Mouse (Mus musculus): ENCODE data around the gene Eid2b. TPM values are rescaled to one million over a fixed set of nuclear protein-coding genes. Genes with fewer than 3 reads are reported as not detected.

Gene Eid2b
- total and polyA plus RNA-seq, 3 experiments: 1.6 to 3.8 (median 3.3) TPM

GRCm38 (mm10) chr7:28268042-28268531, 9.5 kb upstream of the Eid2b start:
- in situ Hi-C loops (cut with MboI; ENCODE audit: low pct_ligation_motif_present, low pct_unique_long_range_greater_than_20kb, low sequenced_read_pairs) (no loop called here), dilution Hi-C loops (cut with MboI; ENCODE audit: extremely low pct_ligation_motif_present, extremely low pct_unique_long_range_greater_than_20kb, low sequenced_read_pairs) (no loop called here)
- H3K27me3 ChIP-seq (replicated peaks): peaks cover 9% of the 10 kb centered on the region
- no peak for DNase-seq (ENCODE audit: extremely low read depth)
- H3K9ac ChIP-seq (ENCODE audit: insufficient read depth, low read depth): no peak overlapping the region
- no peak for TF ChIP-seq MAFK (IDR thresholded peaks at IDR 0.05; ENCODE audit: insufficient replicate concordance, low read length)
- no peak for TF ChIP-seq UBTF (IDR thresholded peaks at IDR 0.05; ENCODE audit: low read depth, low read length)
- no peak for TF ChIP-seq ZC3H11A (IDR thresholded peaks at IDR 0.05; ENCODE audit: low read depth, low read length)
- H3K4me3 ChIP-seq (replicated peaks in 1 of 3; ENCODE audit: low read depth in 2 of 3, low read length in 2 of 3, poor library complexity in 1 of 3): no peak overlapping the region
- no peak overlapping the region for H3K27ac ChIP-seq (ENCODE audit: insufficient read depth, low read depth)
- H3K9me3 ChIP-seq (replicated peaks; ENCODE audit: low read length): peaks cover 18% of the 10 kb centered on the region
- no peaks in the 10 kb centered on the region for H3K36me3 ChIP-seq (replicated peaks in 1 of 2; ENCODE audit: control insufficient read depth in 1 of 2, insufficient read depth in 1 of 2, low read length in 1 of 2)
- H3K79me2 ChIP-seq (replicated peaks; ENCODE audit: control insufficient read depth, extremely low read depth, insufficient read depth, poor library complexity, severe bottlenecking): no peaks in the 10 kb centered on the region
- H3K4me1 ChIP-seq (ENCODE audit: control insufficient read depth in 1 of 2, insufficient read depth in 2 of 2): no peaks in the 10 kb centered on the region
- H3K4me2 ChIP-seq (ENCODE audit: insufficient read depth, low read depth, poor library complexity, severe bottlenecking): no peak overlapping the region

GRCm38 (mm10) chr7:28268576-28268975, 9.0 kb upstream of the Eid2b start:
- Histone ChIP-seq H3K27ac (ENCODE audit: insufficient read depth, low read depth) (no peak overlapping the region), H3K9me3 (replicated peaks; ENCODE audit: low read length) (peaks cover 21% of the 10 kb centered on the region), H3K27me3 (replicated peaks) (peaks cover 12% of the 10 kb centered on the region), H3K4me2 (ENCODE audit: insufficient read depth, low read depth, poor library complexity, severe bottlenecking) (no peak overlapping the region), H3K79me2 (replicated peaks; ENCODE audit: control insufficient read depth, extremely low read depth, insufficient read depth, poor library complexity, severe bottlenecking) (no peaks in the 10 kb centered on the region), H3K4me3 (replicated peaks in 1 of 3; ENCODE audit: low read depth in 2 of 3, low read length in 2 of 3, poor library complexity in 1 of 3) (no peak overlapping the region), H3K4me1 (ENCODE audit: control insufficient read depth in 1 of 2, insufficient read depth in 2 of 2) (no peaks in the 10 kb centered on the region), H3K9ac (ENCODE audit: insufficient read depth, low read depth) (no peak overlapping the region), H3K36me3 (replicated peaks in 1 of 2; ENCODE audit: control insufficient read depth in 1 of 2, insufficient read depth in 1 of 2, low read length in 1 of 2) (no peaks in the 10 kb centered on the region)
- in situ Hi-C loops (cut with MboI; ENCODE audit: low pct_ligation_motif_present, low pct_unique_long_range_greater_than_20kb, low sequenced_read_pairs): no loop called here
- TF ChIP-seq PAX5 (IDR thresholded peaks at IDR 0.05; ENCODE audit: low read length): no peak
- TF ChIP-seq JUN (IDR thresholded peaks at IDR 0.05; ENCODE audit: insufficient read depth, low read depth, low read length): no peak
- TF ChIP-seq MXI1 (IDR thresholded peaks at IDR 0.05; ENCODE audit: low read depth, low read length): no peak
- TF ChIP-seq JUND (conservative IDR thresholded peaks at IDR 0.05; ENCODE audit: low read depth, low read length): no peak
- no peak for TF ChIP-seq HCFC1 (IDR thresholded peaks at IDR 0.05; ENCODE audit: low read depth, low read length)
- TF ChIP-seq MAZ (IDR thresholded peaks at IDR 0.05; ENCODE audit: low read depth, low read length): no peak
- dilution Hi-C loops (cut with MboI; ENCODE audit: extremely low pct_ligation_motif_present, extremely low pct_unique_long_range_greater_than_20kb, low sequenced_read_pairs): no loop called here
- DNase-seq (ENCODE audit: extremely low read depth): no peak

- in situ Hi-C loops (cut with MboI; ENCODE audit: low pct_ligation_motif_present, low pct_unique_long_range_greater_than_20kb, low sequenced_read_pairs) (no loop called here), dilution Hi-C loops (cut with MboI; ENCODE audit: extremely low pct_ligation_motif_present, extremely low pct_unique_long_range_greater_than_20kb, low sequenced_read_pairs) (no loop called here)
- Histone ChIP-seq H3K36me3 (replicated peaks in 1 of 2; ENCODE audit: control insufficient read depth in 1 of 2, insufficient read depth in 1 of 2, low read length in 1 of 2) (no peaks in the 10 kb centered on the region), H3K27me3 (replicated peaks) (peaks cover 14% of the 10 kb centered on the region), H3K79me2 (replicated peaks; ENCODE audit: control insufficient read depth, extremely low read depth, insufficient read depth, poor library complexity, severe bottlenecking) (no peaks in the 10 kb centered on the region), H3K9me3 (replicated peaks; ENCODE audit: low read length) (peaks cover 21% of the 10 kb centered on the region), H3K4me3 (replicated peaks in 1 of 3; ENCODE audit: low read depth in 2 of 3, low read length in 2 of 3, poor library complexity in 1 of 3) (no peak overlapping the region), H3K4me2 (ENCODE audit: insufficient read depth, low read depth, poor library complexity, severe bottlenecking) (no peak overlapping the region), H3K27ac (ENCODE audit: insufficient read depth, low read depth) (no peak overlapping the region), H3K9ac (ENCODE audit: insufficient read depth, low read depth) (no peak overlapping the region), H3K4me1 (ENCODE audit: control insufficient read depth in 1 of 2, insufficient read depth in 2 of 2) (no peaks in the 10 kb centered on the region)
- no peak for DNase-seq (ENCODE audit: extremely low read depth)
- TF ChIP-seq USF2 (conservative IDR thresholded peaks at IDR 0.05; ENCODE audit: low read depth, low read length): no peak
- TF ChIP-seq MAX (IDR thresholded peaks at IDR 0.05; ENCODE audit: low read length): no peak
- no peak for TF ChIP-seq ZNF384 (IDR thresholded peaks at IDR 0.05; ENCODE audit: low read depth, low read length)
Observed at GRCm38 (mm10) chr7:28269355-28269754, 8.2 kb upstream of the Eid2b start.

All from CH12.LX (cell line).